Mouse (Mus musculus) CD4-positive, CD25-positive, alpha-beta regulatory T cell, adult 4 months (primary cell): ENCODE results near the gene 4930474N05Rik. TPM values are rescaled to one million over a fixed set of nuclear protein-coding genes. Genes with fewer than 3 reads are reported as not detected.

ENCODE experiments used
- ATAC-seq: one replicate; pipeline ENCODE4 v1.8.0; 2017
- polyA plus RNA-seq, 2 experiments: library from polyadenylated mRNA; unstranded; fragments of 100-300 nt; shearing (Covaris generic); gene quantifications; one replicate each; pipeline ENCODE4 v1.2.1; 2017

4930474N05Rik gene
- polyA plus RNA-seq: not detected

DNA sequence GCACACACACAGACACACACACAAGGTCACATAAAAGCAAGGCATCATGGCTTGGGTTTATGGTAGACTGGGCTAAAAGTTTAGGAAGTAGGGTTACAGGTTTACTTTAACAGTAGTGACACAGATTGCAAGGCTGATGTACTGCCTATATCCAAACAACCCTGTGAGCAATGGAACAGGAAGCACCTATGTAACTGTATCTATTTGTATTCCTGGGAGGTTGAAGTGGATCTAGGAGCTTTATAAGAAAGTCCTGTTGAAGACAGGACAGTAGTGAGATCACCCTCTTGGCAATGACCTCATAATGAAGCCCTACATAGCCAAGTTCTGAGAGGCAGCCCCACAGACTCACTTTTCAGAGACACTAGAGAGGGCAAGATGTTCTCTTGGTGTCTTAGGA is at the start of gene 4930474N05Rik:
TSS of gene 4930474N05Rik (plus strand) at position 301 of the 400 bp plus-strand sequence.
- ATAC-seq: no peak

DNA sequence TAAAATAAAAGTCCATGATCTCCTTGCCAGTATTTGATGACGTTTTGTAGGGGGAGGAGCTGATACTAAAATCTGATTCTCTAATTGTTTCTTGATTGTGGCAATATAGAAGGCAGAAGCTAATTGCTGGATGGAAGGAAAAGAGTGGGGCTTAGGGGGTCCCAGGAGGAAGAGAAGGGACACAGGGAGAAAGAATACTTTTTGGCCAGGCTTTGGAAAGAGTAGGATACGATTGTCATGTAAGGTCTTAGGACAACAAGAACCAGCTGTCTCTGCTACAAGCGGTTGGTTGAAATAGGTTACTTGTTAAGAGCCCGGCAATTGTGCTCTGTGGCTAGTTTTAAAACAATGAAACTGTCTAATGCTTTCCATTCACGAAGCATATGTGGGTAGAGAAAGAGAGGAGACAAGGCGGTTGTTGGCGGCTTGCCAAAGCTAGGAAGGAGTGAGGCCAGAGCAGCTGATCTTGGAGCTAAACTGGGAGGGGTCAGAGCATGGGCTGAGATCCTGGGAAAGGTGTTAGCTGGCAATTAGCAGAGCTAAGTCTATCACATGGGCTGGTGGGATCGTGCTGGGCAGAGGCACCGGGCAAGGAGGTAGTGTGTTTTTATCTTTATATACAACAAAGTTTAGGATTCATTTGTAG is 45.8 kb upstream of the 4930474N05Rik start:
- no peak for ATAC-seq

DNA sequence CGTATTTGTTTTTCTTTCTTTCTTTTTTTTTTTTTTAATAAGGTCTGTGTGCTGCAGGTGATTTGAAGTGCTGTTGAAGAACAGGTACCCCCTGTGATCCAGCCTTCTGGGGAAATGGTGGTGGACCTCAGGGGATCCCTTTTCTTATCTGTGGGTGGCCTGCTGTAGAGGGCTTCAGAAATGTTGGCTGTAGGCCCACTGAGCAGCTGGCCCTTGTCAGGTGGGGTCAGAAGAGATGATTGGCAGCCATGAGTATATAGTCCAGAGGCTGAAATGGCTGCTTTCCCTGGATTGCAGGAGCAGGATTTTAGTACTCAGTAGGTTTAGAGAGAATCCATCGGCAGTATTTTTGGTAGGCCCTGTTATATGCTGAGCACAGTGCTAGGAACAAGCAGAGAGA is 41.4 kb upstream of the 4930474N05Rik start:
- ATAC-seq: no peak

DNA sequence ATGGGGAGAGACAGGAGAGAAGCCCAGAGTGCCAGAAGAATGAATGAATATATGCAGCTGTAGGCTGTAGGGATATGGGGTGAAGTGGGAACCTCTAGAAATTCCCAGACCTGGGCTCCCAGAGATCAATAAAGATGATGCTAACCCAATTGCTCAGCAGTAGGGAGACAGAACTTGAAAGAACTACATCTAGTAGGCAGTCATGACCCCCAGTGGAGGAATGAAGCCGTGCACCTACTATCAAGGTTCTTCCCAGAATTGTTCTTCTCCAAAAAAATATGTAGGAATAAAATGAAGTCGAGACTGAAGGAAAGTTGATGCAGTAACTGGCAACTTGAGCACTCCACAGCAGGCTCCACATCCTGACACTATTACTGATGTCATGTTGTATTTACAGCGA is 3.8 kb downstream of the 4930474N05Rik start:
- ATAC-seq: no peak

DNA sequence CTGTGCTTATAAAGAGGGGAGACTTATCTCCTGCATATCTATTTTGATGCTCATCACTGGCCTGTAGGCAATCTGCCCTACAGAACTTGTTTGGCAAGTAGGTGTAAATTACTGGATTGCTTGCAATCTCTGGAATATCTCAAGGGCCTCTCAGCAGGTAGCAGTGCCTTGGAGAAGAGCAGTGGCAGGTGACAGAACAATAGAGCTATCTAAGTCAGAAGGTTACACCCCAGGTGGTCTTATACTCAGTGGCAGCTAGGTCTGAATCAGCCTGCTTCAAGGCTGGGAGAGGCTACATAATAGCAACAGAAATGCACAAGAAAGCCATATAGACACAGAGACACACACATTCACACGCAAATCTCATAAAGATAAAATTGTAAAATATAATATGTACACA is 4.9 kb downstream of the 4930474N05Rik start:
- ATAC-seq: no peak

DNA sequence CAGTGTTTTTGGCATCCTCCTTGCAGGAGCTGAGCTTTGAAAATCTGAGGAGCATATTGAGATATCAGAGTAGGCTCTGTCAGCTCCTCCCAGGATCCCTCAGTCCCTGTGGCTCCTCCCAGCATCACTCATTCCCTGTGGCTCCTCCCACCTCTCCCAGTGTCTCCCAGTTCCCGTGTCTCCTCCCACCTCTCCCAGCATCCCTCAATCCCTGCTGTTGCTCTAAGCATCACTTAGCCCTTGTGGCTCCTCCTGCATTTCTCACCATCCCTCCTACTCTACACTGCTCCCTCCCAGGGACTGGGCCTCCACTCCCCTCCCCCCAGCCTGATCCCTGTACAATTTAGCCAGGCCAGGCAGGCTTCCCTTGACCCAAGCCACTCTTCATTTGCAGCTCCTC is 6.0 kb downstream of the 4930474N05Rik start:
- no peak for ATAC-seq

DNA sequence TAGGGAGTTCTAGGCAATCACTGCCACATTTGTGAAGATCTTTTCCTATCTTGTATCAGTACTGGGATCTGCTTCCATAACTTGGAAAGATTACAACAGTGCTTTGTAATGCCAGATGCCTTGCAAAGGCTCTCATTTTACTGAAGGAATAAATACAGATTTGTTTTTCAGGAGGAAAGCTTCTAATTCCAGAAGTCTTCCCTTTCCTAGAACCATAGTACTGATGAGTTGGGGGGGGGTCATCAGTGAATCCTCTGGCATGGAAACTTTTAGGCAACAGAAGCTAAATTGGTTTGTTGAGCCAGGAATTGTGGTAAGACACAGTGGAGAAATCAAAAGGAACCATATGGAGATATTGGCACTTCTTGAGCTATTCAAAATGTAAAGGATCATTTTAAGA is 19.8 kb downstream of the 4930474N05Rik start:
- no peak for ATAC-seq

DNA sequence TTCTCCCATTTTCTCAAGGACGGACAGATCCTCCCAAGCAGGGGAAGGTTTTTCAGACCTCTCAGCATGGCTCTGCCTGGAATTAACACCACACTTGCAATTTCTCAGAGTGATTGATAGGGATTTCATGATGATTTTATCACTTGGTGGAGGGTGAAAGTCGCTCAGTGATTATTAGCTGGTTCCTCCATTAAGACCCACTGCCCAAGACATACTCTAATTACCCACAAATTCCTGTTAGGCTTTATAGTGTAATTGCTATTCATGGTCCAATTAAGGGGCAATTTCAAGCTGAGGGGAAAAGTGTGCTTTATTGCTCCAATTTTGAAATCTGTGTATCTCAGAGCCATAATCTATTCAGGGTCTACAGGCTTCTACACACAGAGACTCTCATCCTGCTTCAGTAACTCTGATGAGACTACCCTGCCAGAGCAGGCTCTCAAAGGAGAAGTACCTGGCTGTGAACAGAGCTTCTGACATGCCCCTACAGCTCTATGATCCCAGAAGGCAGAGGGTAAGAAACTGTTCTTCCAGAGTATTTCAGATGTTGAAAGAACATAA is 29.1 kb downstream of the 4930474N05Rik start:
- no peak for ATAC-seq

DNA sequence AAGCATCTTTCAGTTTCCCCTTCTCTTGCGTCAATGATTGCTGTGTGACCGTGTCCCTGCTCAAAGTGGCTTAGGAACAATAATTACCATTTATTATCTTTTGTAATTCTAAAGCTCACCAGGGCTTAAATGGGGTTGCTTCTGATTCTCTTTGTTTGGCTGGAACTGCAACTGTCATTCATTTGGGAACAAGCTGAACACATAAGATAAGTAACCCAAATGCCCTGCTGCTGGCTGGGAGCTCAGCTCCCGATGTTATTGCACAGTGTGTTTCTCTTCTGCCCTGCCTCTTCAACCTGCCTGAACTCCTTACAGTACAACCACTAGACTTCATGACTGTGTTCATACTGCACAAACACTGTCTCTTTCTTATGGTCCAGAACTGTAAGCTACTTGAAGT is 41.0 kb downstream of the 4930474N05Rik start:
- no peak for ATAC-seq

DNA sequence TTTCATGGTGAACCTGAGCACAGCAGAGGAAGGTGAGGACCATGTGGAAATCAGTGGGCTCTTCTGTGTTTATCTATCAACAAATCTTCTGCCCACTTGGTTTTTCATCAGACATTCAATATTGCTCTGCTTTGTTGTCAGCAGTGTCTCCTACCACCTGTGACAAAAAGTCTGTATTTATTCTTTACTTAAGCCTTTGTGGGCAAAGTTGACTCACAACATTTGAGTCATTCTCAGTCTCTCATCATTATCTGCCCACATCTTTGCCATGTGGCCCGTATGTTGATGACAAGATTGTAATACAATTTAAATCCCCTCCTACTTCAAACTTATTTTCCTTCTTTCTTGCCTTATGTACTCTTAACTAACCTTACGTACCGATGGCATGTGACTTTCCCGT is 43.0 kb downstream of the 4930474N05Rik start:
- ATAC-seq: no peak

DNA sequence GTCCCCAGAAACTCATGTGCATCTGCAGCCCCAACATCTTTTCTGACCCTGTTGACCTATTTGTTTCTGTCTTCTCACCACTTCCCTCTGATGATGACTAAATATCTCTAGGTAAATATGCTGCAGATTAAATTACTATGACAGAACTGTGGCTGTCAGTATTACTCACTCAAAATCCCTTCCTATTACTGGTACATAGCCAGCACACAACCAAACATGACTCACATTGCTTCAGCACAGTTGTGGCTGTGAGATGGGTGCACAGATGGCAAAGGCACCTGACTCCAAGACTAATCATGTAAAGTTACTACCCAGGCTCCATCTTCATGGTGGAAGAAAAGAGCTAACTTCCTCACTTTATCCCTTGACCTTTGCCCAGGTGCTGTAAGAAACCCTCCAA is 50.5 kb downstream of the 4930474N05Rik start:
- no peak for ATAC-seq
